Mouse (Mus musculus): ENCODE data around the gene Rapgef5. TPM values are rescaled to one million over a fixed set of nuclear protein-coding genes. Genes with fewer than 3 reads are reported as not detected.

Gene Rapgef5
- polyA plus RNA-seq, 1 experiment from 2014 or later = 1.7 TPM

- H3K4me3 ChIP-seq (replicated peaks) = no peak overlapping the region
- no peaks in the 10 kb centered on the region for H3K36me3 ChIP-seq (replicated peaks)
- H3K4me1 ChIP-seq (replicated peaks) = no peaks in the 10 kb centered on the region
- H3K9me3 ChIP-seq (replicated peaks) = no peaks in the 10 kb centered on the region
- no peak for ATAC-seq (ENCODE audit: insufficient read depth)
- H3K27ac ChIP-seq (replicated peaks) = no peak overlapping the region
- H3K4me2 ChIP-seq = no peak overlapping the region
- no peak overlapping the region for H3K9ac ChIP-seq
- WGBS (ENCODE audit: insufficient replicate concordance) = 59% methylated on average over 3 of the region's 3 CpGs
- no peaks in the 10 kb centered on the region for H3K27me3 ChIP-seq
Observed at GRCm38 (mm10) chr12:117699950-117700665, 183.8 kb downstream of the Rapgef5 start.

- 68% methylated on average over 6 of the region's 6 CpGs for WGBS (ENCODE audit: insufficient replicate concordance)
- no peaks in the 10 kb centered on the region for H3K9me3 ChIP-seq (replicated peaks)
Observed at GRCm38 (mm10) chr12:117700927-117701326, 184.6 kb downstream of the Rapgef5 start.

GRCm38 (mm10) chr12:117702291-117702690 is 186.0 kb downstream of the Rapgef5 start:
- Histone ChIP-seq H3K4me2 (no peak overlapping the region), H3K9me3 (replicated peaks) (no peaks in the 10 kb centered on the region), H3K27ac (replicated peaks) (no peak overlapping the region), H3K36me3 (replicated peaks) (no peaks in the 10 kb centered on the region), H3K9ac (no peak overlapping the region), H3K4me1 (replicated peaks) (no peaks in the 10 kb centered on the region), H3K4me3 (replicated peaks) (no peak overlapping the region), H3K27me3 (no peaks in the 10 kb centered on the region)
- WGBS (ENCODE audit: insufficient replicate concordance) = 81% methylated on average over 8 of the region's 8 CpGs
- no peak for ATAC-seq (ENCODE audit: insufficient read depth)

More at GRCm38 (mm10) chr12:117700927-117701326, 184.6 kb downstream of the Rapgef5 start:
- no peak overlapping the region for H3K27ac ChIP-seq (replicated peaks)
- ATAC-seq (ENCODE audit: insufficient read depth) = no peak
- H3K4me2 ChIP-seq = no peak overlapping the region
- H3K4me1 ChIP-seq (replicated peaks) = no peaks in the 10 kb centered on the region
- no peaks in the 10 kb centered on the region for H3K36me3 ChIP-seq (replicated peaks)
- H3K9ac ChIP-seq = no peak overlapping the region
- H3K4me3 ChIP-seq (replicated peaks) = no peak overlapping the region
- no peaks in the 10 kb centered on the region for H3K27me3 ChIP-seq

- Histone ChIP-seq H3K9ac (no peak overlapping the region), H3K9me3 (replicated peaks) (no peaks in the 10 kb centered on the region), H3K4me2 (no peak overlapping the region), H3K4me3 (replicated peaks) (no peak overlapping the region), H3K27ac (replicated peaks) (no peak overlapping the region), H3K4me1 (replicated peaks) (no peaks in the 10 kb centered on the region), H3K27me3 (no peaks in the 10 kb centered on the region), H3K36me3 (replicated peaks) (no peaks in the 10 kb centered on the region)
- no peak for ATAC-seq (ENCODE audit: insufficient read depth)
- 76% methylated on average over 9 of the region's 9 CpGs for whole genome bisulfite sequencing (ENCODE audit: insufficient replicate concordance)
Observed at GRCm38 (mm10) chr12:117702928-117703327, 186.6 kb downstream of the Rapgef5 start.

- H3K27me3 ChIP-seq = no peaks in the 10 kb centered on the region
- H3K4me3 ChIP-seq (replicated peaks) = no peak overlapping the region
- H3K9me3 ChIP-seq (replicated peaks) = no peaks in the 10 kb centered on the region
- H3K9ac ChIP-seq = no peak overlapping the region
- H3K36me3 ChIP-seq (replicated peaks) = no peaks in the 10 kb centered on the region
- ATAC-seq (ENCODE audit: insufficient read depth) = no peak
- no peak overlapping the region for H3K4me2 ChIP-seq
- no peak overlapping the region for H3K27ac ChIP-seq (replicated peaks)
- WGBS (ENCODE audit: insufficient replicate concordance) = 57% methylated on average over 2 of the region's 2 CpGs
- H3K4me1 ChIP-seq (replicated peaks) = no peaks in the 10 kb centered on the region
Observed at GRCm38 (mm10) chr12:117703413-117703812, 187.1 kb downstream of the Rapgef5 start.

- Histone ChIP-seq H3K36me3 (replicated peaks) (no peaks in the 10 kb centered on the region), H3K4me3 (replicated peaks) (no peak overlapping the region), H3K4me2 (no peak overlapping the region), H3K4me1 (replicated peaks) (no peaks in the 10 kb centered on the region), H3K27me3 (no peaks in the 10 kb centered on the region), H3K27ac (replicated peaks) (no peak overlapping the region), H3K9ac (no peak overlapping the region), H3K9me3 (replicated peaks) (no peaks in the 10 kb centered on the region)
- 45% methylated on average over 3 of the region's 3 CpGs for WGBS (ENCODE audit: insufficient replicate concordance)
- ATAC-seq (ENCODE audit: insufficient read depth) = no peak
Observed at GRCm38 (mm10) chr12:117705308-117705707, 189.0 kb downstream of the Rapgef5 start.

- Histone ChIP-seq H3K4me2 (no peak overlapping the region), H3K4me3 (replicated peaks) (no peak overlapping the region), H3K27ac (replicated peaks) (no peak overlapping the region), H3K27me3 (no peaks in the 10 kb centered on the region), H3K9me3 (replicated peaks) (no peaks in the 10 kb centered on the region), H3K36me3 (replicated peaks) (no peaks in the 10 kb centered on the region), H3K4me1 (replicated peaks) (no peaks in the 10 kb centered on the region), H3K9ac (no peak overlapping the region)
- no peak for ATAC-seq (ENCODE audit: insufficient read depth)
- whole genome bisulfite sequencing (ENCODE audit: insufficient replicate concordance) = 60% methylated on average over 12 of the region's 12 CpGs
Observed at GRCm38 (mm10) chr12:117709280-117709679, 193.0 kb downstream of the Rapgef5 start.

GRCm38 (mm10) chr12:117712474-117712873 is 196.2 kb downstream of the Rapgef5 start:
- 66% methylated on average over 6 of the region's 6 CpGs for WGBS (ENCODE audit: insufficient replicate concordance)

GRCm38 (mm10) chr12:117713616-117714015 is 197.3 kb downstream of the Rapgef5 start:
- 75% methylated on average over 6 of the region's 6 CpGs for WGBS (ENCODE audit: insufficient replicate concordance)
- Histone ChIP-seq H3K9ac (no peak overlapping the region), H3K36me3 (replicated peaks) (no peaks in the 10 kb centered on the region), H3K4me3 (replicated peaks) (no peak overlapping the region), H3K9me3 (replicated peaks) (no peaks in the 10 kb centered on the region), H3K4me1 (replicated peaks) (no peaks in the 10 kb centered on the region), H3K4me2 (no peak overlapping the region), H3K27me3 (no peaks in the 10 kb centered on the region), H3K27ac (replicated peaks) (no peak overlapping the region)
- no peak for ATAC-seq (ENCODE audit: insufficient read depth)

More at GRCm38 (mm10) chr12:117712474-117712873, 196.2 kb downstream of the Rapgef5 start:
- no peak for ATAC-seq (ENCODE audit: insufficient read depth)
- Histone ChIP-seq H3K4me1 (replicated peaks) (no peaks in the 10 kb centered on the region), H3K36me3 (replicated peaks) (no peaks in the 10 kb centered on the region), H3K9ac (no peak overlapping the region), H3K4me3 (replicated peaks) (no peak overlapping the region), H3K4me2 (no peak overlapping the region), H3K9me3 (replicated peaks) (no peaks in the 10 kb centered on the region), H3K27me3 (no peaks in the 10 kb centered on the region), H3K27ac (replicated peaks) (no peak overlapping the region)

- no peak overlapping the region for H3K4me2 ChIP-seq
- H3K27me3 ChIP-seq = no peaks in the 10 kb centered on the region
- WGBS (ENCODE audit: insufficient replicate concordance) = 41% methylated on average over 14 of the region's 14 CpGs
- H3K36me3 ChIP-seq (replicated peaks) = no peaks in the 10 kb centered on the region
- H3K4me3 ChIP-seq (replicated peaks) = no peak overlapping the region
- H3K27ac ChIP-seq (replicated peaks) = no peak overlapping the region
- H3K4me1 ChIP-seq (replicated peaks) = no peaks in the 10 kb centered on the region
- no peaks in the 10 kb centered on the region for H3K9me3 ChIP-seq (replicated peaks)
- no peak overlapping the region for H3K9ac ChIP-seq
- no peak for ATAC-seq (ENCODE audit: insufficient read depth)
Observed at GRCm38 (mm10) chr12:117720794-117721747, 204.8 kb downstream of the Rapgef5 start.

- H3K9ac ChIP-seq = no peak overlapping the region
- H3K27ac ChIP-seq (replicated peaks) = no peak overlapping the region
- WGBS (ENCODE audit: insufficient replicate concordance) = 31% methylated on average over 6 of the region's 6 CpGs
- no peak overlapping the region for H3K4me3 ChIP-seq (replicated peaks)
- no peaks in the 10 kb centered on the region for H3K36me3 ChIP-seq (replicated peaks)
- H3K27me3 ChIP-seq = no peaks in the 10 kb centered on the region
- H3K4me2 ChIP-seq = no peak overlapping the region
- H3K4me1 ChIP-seq (replicated peaks) = no peaks in the 10 kb centered on the region
- no peaks in the 10 kb centered on the region for H3K9me3 ChIP-seq (replicated peaks)
- ATAC-seq (ENCODE audit: insufficient read depth) = peak; percentile 68
Observed at GRCm38 (mm10) chr12:117721748-117722150, 205.5 kb downstream of the Rapgef5 start.
